Mouse (Mus musculus) spleen, adult 2 months (tissue): Measurements from ENCODE around the gene Plcl1.

ENCODE experiments used
- CTCF ChIP-seq: fragments of 200-500 bp; IDR thresholded peaks from 2 replicates; pipeline ENCODE4 v1.5.1; 2011; ENCODE audit warnings: mild to moderate bottlenecking, inconsistent platforms; ENCODE audit not compliant: insufficient read depth, insufficient read length, insufficient replicate concordance; ENCODE audit errors: extremely low read depth
- POLR2A ChIP-seq: fragments of 200-500 bp; IDR thresholded peaks from 2 replicates; pipeline ENCODE4 v1.6.1; 2011; ENCODE audit warnings: low read depth, low read length, inconsistent platforms

GRCm38 (mm10) chr1:55736054-55736740, 330.5 kb downstream of the Plcl1 start:
- TF ChIP-seq CTCF (peak; percentile 59; the same call in 1 of the 2 replicates), POLR2A (no peak)
